Mouse (Mus musculus) spleen, embryonic (tissue): ENCODE results near the gene Mospd3.

Source experiments
- CTCF ChIA-PET: fragments of 350-600 bp; sonication (Branson Sonifier 250); formaldehyde crosslinking; loops from one replicate; lab custom pipeline; 2022; lab: Charles Lee

Mospd3 gene

GRCm38 (mm10) chr5:137627991-137628390 is 27.1 kb upstream of the Mospd3 start:
- CTCF ChIA-PET = interaction anchor here (0.5 to 1.2 kb wide), 3 partner anchors 26 to 1665 kb away, joined by 3 to 5 read pairs (median 3); no protein-coding TSS in a partner anchor

GRCm38 (mm10) chr5:137623937-137624530 is 23.2 kb upstream of the Mospd3 start:
- CTCF ChIA-PET = no interaction called here

- CTCF ChIA-PET = interaction anchor here (0.7 kb wide), 1 partner anchor 1751 kb away, joined by 4 read pairs; no protein-coding TSS in a partner anchor
Observed at GRCm38 (mm10) chr5:137615347-137615746, 14.5 kb upstream of the Mospd3 start.

GRCm38 (mm10) chr5:137614921-137615320 is 14.1 kb upstream of the Mospd3 start:
- CTCF ChIA-PET = interaction anchor here (0.7 kb wide), 1 partner anchor 1750 kb away, joined by 4 read pairs; no protein-coding TSS in a partner anchor

- CTCF ChIA-PET = interaction anchor here (0.7 kb wide), 1 partner anchor 509 kb away, joined by 3 read pairs; no protein-coding TSS in a partner anchor
Observed at GRCm38 (mm10) chr5:137613550-137613949, 12.7 kb upstream of the Mospd3 start, which contains the start of gene Pcolce. Pcolce (minus strand) TSS chr5:137613784.

- CTCF ChIA-PET = no interaction called here
Observed at GRCm38 (mm10) chr5:137613076-137613475, 12.2 kb upstream of the Mospd3 start.

- CTCF ChIA-PET = interaction anchor here (0.7 kb wide), 2 partner anchors 15 to 38 kb away, joined by 3 to 4 read pairs; no protein-coding TSS in a partner anchor
Observed at GRCm38 (mm10) chr5:137611245-137611602, 10.4 kb upstream of the Mospd3 start.

GRCm38 (mm10) chr5:137610548-137611244 is 9.8 kb upstream of the Mospd3 start:
- CTCF ChIA-PET = no interaction called here

- CTCF ChIA-PET = no interaction called here
Observed at GRCm38 (mm10) chr5:137610056-137610455, 9.2 kb upstream of the Mospd3 start.

- CTCF ChIA-PET = no interaction called here
Observed at GRCm38 (mm10) chr5:137609292-137609691, 8.4 kb upstream of the Mospd3 start.

- CTCF ChIA-PET = no interaction called here
Observed at GRCm38 (mm10) chr5:137608654-137609190, 7.9 kb upstream of the Mospd3 start.

GRCm38 (mm10) chr5:137607860-137608653 is 7.2 kb upstream of the Mospd3 start:
- CTCF ChIA-PET = no interaction called here

- CTCF ChIA-PET = no interaction called here
Observed at GRCm38 (mm10) chr5:137601365-137601729, 489 bp upstream of the Mospd3 start.

- CTCF ChIA-PET = interaction anchor here (0.5 to 0.6 kb wide), 4 partner anchors 32 to 190 kb away, joined by 3 to 10 read pairs (median 4); no protein-coding TSS in a partner anchor
Observed at GRCm38 (mm10) chr5:137600281-137600618, 608 bp downstream of the Mospd3 start.

GRCm38 (mm10) chr5:137599600-137599999 is 1.3 kb downstream of the Mospd3 start:
- CTCF ChIA-PET = interaction anchor here (0.5 to 0.6 kb wide), 2 partner anchors 58 to 191 kb away, joined by 3 read pairs; no protein-coding TSS in a partner anchor

GRCm38 (mm10) chr5:137598100-137598826 is 2.6 kb downstream of the Mospd3 start:
- CTCF ChIA-PET = interaction anchor here (0.6 kb wide), 1 partner anchor 40 kb away, joined by 16 read pairs; no protein-coding TSS in a partner anchor

- CTCF ChIA-PET = no interaction called here
Observed at GRCm38 (mm10) chr5:137597625-137598024, 3.2 kb downstream of the Mospd3 start.

- CTCF ChIA-PET = interaction anchor here (0.6 kb wide), 1 partner anchor 668 kb away, joined by 3 read pairs; no protein-coding TSS in a partner anchor
Observed at GRCm38 (mm10) chr5:137596601-137597261, 4.1 kb downstream of the Mospd3 start.

GRCm38 (mm10) chr5:137595921-137596320 is 4.9 kb downstream of the Mospd3 start:
- CTCF ChIA-PET = interaction anchor here (0.6 kb wide), 1 partner anchor 667 kb away, joined by 3 read pairs; no protein-coding TSS in a partner anchor

GRCm38 (mm10) chr5:137590507-137590906 is 10.4 kb downstream of the Mospd3 start:
- CTCF ChIA-PET = no interaction called here
